ENCODE assay signal across 8 mouse cellular contexts in the genomic region with DNA sequence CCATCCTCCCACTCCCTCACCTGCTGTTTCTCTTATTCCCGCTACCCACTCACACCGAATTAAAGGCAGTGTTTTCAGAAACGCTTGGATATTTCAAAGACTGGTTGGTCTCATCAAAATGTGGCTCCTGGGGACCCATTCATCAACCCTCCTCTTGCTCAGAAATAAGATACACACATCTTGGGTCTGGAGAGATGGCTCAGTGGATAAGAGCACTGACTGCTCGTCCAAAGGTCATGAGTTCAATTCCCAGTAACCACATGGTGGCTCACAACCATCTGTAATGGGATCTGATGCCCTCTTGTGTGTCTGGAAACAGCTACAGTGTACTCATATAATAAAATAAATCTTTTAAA. TPM values are rescaled to one million over a fixed set of nuclear protein-coding genes. Genes with fewer than 3 reads are reported as not detected.
DNase-seq lines count a peak whose midpoint lies in the region; ATAC-seq and TF ChIP-seq lines count a peak whose summit lies in the region.

No protein-coding gene starts in this region.

- H3K4me3 ChIP-seq in heart, embryonic 10.5 days = peak overlapping the region; percentile 72
- H3K4me3 ChIP-seq in testis, adult 2 months (ENCODE audit: control insufficient read depth, low read depth, low read length) = peak overlapping the region; percentile 81
- H3K4me3 ChIP-seq in liver, embryonic 12.5 days = peak overlapping the region; percentile 70
- H3K4me3 ChIP-seq in stomach, postnatal 0 days (ENCODE audit: low read depth, low read length) = peak overlapping the region; percentile 66

- H3K36me3 ChIP-seq in heart, embryonic 10.5 days = peaks cover 16% of the 10 kb centered on the region
- H3K36me3 ChIP-seq in testis, adult 2 months (ENCODE audit: control insufficient read depth, insufficient read depth, low read length) = peaks cover 2% of the 10 kb centered on the region; the same call in 1 of the 2 replicates
- H3K36me3 ChIP-seq in liver, embryonic 12.5 days = peaks cover 14% of the 10 kb centered on the region
- 0 out of 2 replicates have a peak, but pooled peaks cover 2% of the 10 kb centered on the region for H3K36me3 ChIP-seq in stomach, postnatal 0 days (ENCODE audit: control insufficient read depth, insufficient read depth, low read length)

- no peak overlapping the region for H3K27ac ChIP-seq in heart, embryonic 10.5 days
- H3K27ac ChIP-seq in testis, adult 2 months (ENCODE audit: control insufficient read depth, insufficient read depth, low read depth, low read length) = no peak overlapping the region
- no peak overlapping the region for H3K27ac ChIP-seq in liver, embryonic 12.5 days
- H3K27ac ChIP-seq in stomach, postnatal 0 days (replicated peaks) = no peak overlapping the region

- H3K4me1 ChIP-seq in heart, embryonic 10.5 days = 0 out of 2 replicates have a peak, but pooled peaks cover 4% of the 10 kb centered on the region
- H3K4me1 ChIP-seq in testis, adult 2 months (ENCODE audit: control insufficient read depth, insufficient read depth, low read length) = peaks cover 12% of the 10 kb centered on the region
- peaks cover 31% of the 10 kb centered on the region for H3K4me1 ChIP-seq in liver, embryonic 12.5 days
- H3K4me1 ChIP-seq in stomach, postnatal 0 days (replicated peaks; ENCODE audit: control insufficient read depth, insufficient read depth) = no peaks in the 10 kb centered on the region

- H3K27me3 ChIP-seq in heart, embryonic 10.5 days (ENCODE audit: insufficient read depth, poor library complexity, severe bottlenecking) = no peaks in the 10 kb centered on the region
- no peaks in the 10 kb centered on the region for H3K27me3 ChIP-seq in testis, adult 2 months (ENCODE audit: control insufficient read depth, insufficient read depth, low read length)
- H3K27me3 ChIP-seq in liver, embryonic 12.5 days (replicated peaks) = no peaks in the 10 kb centered on the region
- no peaks in the 10 kb centered on the region for H3K27me3 ChIP-seq in stomach, postnatal 0 days (ENCODE audit: control insufficient read depth, insufficient read depth, low read length)

- DNase-seq in heart, embryonic 10.5 days (ENCODE audit: low spot score) = no peak
- no peak for DNase-seq in heart, adult 11 months
- DNase-seq in testis, postnatal 14 days (ENCODE audit: low spot score) = no peak
- DNase-seq in stomach, postnatal 0 days (ENCODE audit: low spot score) = no peak
- no peak for DNase-seq in thymus, postnatal 25 days

- under 1% methylated on average over 4 of the region's 4 CpGs for WGBS in heart, embryonic 10.5 days
- 0% methylated on average over 4 of the region's 4 CpGs for WGBS in liver, embryonic 12.5 days (ENCODE audit: insufficient replicate concordance)
- WGBS in stomach, postnatal 0 days = 0% methylated on average over 4 of the region's 4 CpGs

- H3K9me3 ChIP-seq in heart, embryonic 10.5 days = no peaks in the 10 kb centered on the region
- 0 out of 2 replicates have a peak, but pooled peaks cover 3% of the 10 kb centered on the region for H3K9me3 ChIP-seq in liver, embryonic 12.5 days (replicated peaks)
- H3K9me3 ChIP-seq in stomach, postnatal 0 days (ENCODE audit: control insufficient read depth, low read length) = no peaks in the 10 kb centered on the region

- no peak overlapping the region for H3K9ac ChIP-seq in liver, embryonic 12.5 days
- no peak overlapping the region for H3K9ac ChIP-seq in stomach, postnatal 0 days (ENCODE audit: low read length)

- peak overlapping the region; percentile 97 for H3K4me2 ChIP-seq in liver, embryonic 12.5 days
- H3K4me2 ChIP-seq in stomach, postnatal 0 days (replicated peaks; ENCODE audit: low read depth) = peak overlapping the region; percentile 99

- ATAC-seq in liver, embryonic 12.5 days = no peak; the same call in 1 of the 2 replicates
- no peak for ATAC-seq in stomach, postnatal 0 days (ENCODE audit: low FRiP score, low TSS enrichment)
- ATAC-seq in activated CD4-positive, CD25-positive, alpha-beta regulatory T cell, adult 4 months = no peak

- no peak for TF ChIP-seq CTCF in testis, adult 2 months (IDR thresholded peaks at IDR 0.05; ENCODE audit: control insufficient read depth, insufficient read depth, insufficient replicate concordance, low read depth, low read length)
- TF ChIP-seq CTCF in stomach, postnatal 0 days (IDR thresholded peaks at IDR 0.05; ENCODE audit: low read depth) = no peak

- TF ChIP-seq POLR2A in testis, adult 2 months (IDR thresholded peaks at IDR 0.05; ENCODE audit: control insufficient read depth, low read depth, low read length) = no peak

- no peak for TF ChIP-seq EP300 in stomach, postnatal 0 days (optimal IDR thresholded peaks at IDR 0.05)

RNA-seq across cellular contexts. Expression of a gene that starts 0.3 kb away (rescaled TPM):
- 10.8 and 15.4 TPM in 2 replicates for polyA plus RNA-seq in heart, embryonic 10.5 days (2016; fragmentation: Nextera tagmentation; extraction: Ambion mirVana)
- polyA plus RNA-seq in testis, adult 2 months (2012; rRNA removed) = 10.3 TPM in 2 replicates
- polyA plus RNA-seq in liver, embryonic 12.5 days (2016; fragmentation: Nextera tagmentation; extraction: Ambion mirVana) = 13.9 and 14.4 TPM in 2 replicates
- 9.1 and 10.3 TPM in 2 replicates for polyA plus RNA-seq in stomach, postnatal 0 days (2015; fragmentation: Nextera tagmentation; extraction: Ambion mirVana)
- 1 to 10 TPM; 5.9 to 6.9 TPM for polyA plus RNA-seq in activated CD4-positive, CD25-positive, alpha-beta regulatory T cell, adult 4 months (2017; shearing (Covaris generic))
